Mouse (Mus musculus) gastrocnemius, postnatal 36 days (tissue): ENCODE measurements around the gene Slc25a26. TPM values are rescaled to one million over a fixed set of nuclear protein-coding genes. Genes with fewer than 3 reads are reported as not detected.
"Not testable (repeated sequence)": the region's sequence is repeated elsewhere in the genome, so short reads cannot be mapped to it uniquely, and the experiment has no call there.

Experiments used
- DNase-seq, 2 experiments: peaks; one replicate each; pipeline ENCODE4 v3.0.0; 2022
- intact Hi-C: fragments of 180-260 bp; cut with DNase I; formaldehyde crosslinking; loops from one replicate; pipeline ENCODE4 v1.15.1; 2025
- total RNA-seq, 2 experiments: library from RNA; stranded (reverse); gene quantifications; 2 replicates each; pipeline ENCODE4 v1.2.3; 2021

Gene Slc25a26
- total RNA-seq, 2 experiments from 2014 or later: 14.4 to 15.6 TPM

DNA sequence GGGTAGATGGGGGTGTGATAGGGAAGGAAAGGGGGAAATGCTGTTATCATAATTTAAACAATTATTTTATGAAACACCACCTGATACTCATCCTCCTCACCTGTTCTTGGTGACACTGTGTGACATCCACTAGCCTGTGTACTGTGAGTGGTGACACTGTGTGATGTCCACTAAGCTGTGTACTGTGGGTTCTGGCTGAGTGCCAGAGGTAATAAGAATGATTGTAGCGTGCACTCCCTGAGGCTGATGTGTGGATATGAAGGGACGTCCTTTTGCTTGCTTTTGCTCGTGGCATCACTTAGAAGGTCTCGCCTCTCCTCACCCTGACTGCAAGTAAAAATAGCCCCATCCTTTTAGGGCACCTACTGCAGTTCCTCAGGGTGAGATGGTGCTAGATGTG lies 47.1 kb downstream of the Slc25a26 start:
- intact Hi-C loops: loop anchor here (5.0 to 10.0 kb wide), 2 partner anchors 50 to 158 kb away; partner anchors contain the start of gene Lrig1

DNA sequence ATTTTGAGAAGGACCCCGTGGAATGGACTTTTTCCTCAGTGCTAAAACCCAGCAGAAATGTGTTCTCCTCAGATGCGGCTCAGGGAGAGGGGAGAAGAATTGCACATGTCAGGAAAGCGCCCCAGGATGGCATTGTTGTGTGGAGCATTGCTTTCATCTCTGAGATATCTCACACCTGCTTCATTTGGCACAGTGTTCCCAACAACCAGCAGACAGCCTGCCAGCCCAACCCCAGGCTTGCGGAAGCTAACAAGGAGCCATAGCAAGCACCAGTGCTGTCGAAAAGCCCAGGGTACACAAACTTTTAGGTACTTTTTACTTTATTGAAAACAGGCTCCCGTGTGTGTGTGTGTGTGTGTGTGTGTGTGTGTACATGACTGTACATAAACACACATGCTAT lies 50.2 kb downstream of the Slc25a26 start:
- intact Hi-C loops: no loop called here
- no peak for DNase-seq

More for the DNA sequence above, 47.1 kb downstream of the Slc25a26 start:
- DNase-seq: no peak

DNA sequence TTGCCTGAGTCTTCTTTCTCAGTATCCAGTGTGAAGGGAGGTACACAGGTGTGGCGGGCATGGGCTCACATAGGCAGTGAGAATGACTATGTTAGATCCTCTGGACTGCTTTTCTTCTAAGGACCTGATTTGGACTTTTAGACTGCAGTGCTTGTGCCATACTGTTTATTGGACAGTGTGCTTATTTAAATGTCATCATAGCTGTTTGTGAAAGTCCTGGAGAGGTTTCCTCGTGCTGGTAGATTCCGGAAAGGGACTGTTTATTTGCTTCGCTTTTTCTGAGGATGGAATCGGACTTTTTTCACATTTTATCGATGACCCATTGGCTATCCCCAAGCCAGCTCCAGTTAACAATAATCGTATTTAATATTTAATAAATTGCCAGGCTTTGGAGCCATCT lies 50.7 kb downstream of the Slc25a26 start:
- DNase-seq: no peak
- intact Hi-C loops: no loop called here

DNA sequence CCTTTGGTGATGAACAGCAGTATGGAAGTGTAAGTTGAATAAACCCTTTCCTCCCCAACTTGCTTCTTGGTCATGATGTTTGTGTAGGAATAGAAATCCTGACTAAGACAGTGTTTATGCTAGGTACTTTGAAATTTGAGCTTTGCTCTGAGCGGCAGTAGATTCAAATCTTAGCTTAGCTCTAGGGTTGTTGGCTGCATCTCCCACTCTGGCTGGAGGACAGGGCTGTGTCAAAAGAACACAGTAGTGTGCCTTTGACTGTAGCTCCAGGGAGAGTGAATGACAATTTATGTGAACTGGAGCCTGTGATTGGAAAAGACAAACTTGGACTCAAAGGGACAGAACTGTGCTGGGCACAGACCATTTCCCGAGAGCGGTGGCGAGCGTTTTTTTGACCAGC lies 53.0 kb downstream of the Slc25a26 start:
- no peak for DNase-seq
- intact Hi-C loops: no loop called here

DNA sequence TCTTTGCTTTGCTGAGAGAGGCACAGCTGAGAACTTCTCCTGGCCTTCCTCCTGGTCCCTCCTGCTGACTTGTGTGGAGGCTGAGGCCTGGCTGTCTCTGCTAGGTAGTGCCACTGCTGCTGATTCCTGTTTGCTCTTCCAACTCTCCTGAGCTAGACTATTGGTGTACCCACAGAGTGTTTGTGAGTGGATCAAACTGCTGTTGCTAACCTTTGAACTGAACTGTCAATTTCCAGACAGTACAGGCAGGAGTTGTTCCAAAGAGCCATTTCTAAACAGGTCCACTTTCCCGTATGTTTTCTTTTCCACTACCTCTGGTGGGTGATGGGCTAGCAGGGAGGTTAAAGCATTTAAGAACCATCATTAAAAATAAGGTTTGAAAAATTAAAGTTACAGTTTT lies 58.5 kb downstream of the Slc25a26 start:
- intact Hi-C loops: loop anchor here (5.0 kb wide), 1 partner anchor 34 kb away; no protein-coding TSS in a partner anchor
- not testable (repeated sequence) for DNase-seq

DNA sequence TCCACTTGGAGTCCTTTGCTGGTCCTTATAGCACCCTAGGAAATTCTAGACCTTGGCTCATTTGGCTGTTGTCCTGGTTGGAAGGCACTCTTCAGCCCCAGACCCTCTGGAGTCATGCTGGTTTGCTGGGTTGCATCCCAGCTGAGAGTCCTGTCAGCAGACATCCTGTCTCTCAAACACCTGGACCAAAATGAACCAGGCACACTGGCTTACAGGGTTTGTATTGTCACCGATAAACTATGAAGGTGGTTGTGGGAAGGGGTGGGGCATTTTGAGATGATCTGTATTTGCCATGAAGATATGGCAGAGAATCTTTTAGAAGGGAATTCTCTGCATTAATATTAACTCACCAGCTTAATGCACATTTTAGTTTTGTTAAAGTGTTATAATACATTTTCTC lies 60.8 kb downstream of the Slc25a26 start:
- no peak for DNase-seq
- intact Hi-C loops: no loop called here

DNA sequence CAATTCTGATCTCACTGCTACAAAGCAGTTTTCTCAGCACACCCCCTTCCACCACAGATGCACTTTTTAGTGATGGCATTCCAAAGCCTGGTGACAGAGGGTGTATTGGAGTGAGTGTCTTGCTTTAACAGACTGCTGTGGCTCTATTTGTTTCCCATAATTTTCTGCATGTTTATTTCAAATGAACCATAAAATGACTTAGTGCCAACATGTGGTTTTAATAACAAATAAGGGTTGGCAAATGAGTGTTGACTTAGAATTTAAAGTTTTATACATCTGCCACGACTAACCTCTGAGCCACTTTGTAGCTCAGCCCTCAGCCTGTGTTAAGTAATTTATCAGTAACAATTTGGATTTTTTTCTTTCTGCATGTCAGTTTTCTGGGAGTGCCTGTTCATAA lies 61.2 kb downstream of the Slc25a26 start:
- no peak for DNase-seq
- intact Hi-C loops: no loop called here

DNA sequence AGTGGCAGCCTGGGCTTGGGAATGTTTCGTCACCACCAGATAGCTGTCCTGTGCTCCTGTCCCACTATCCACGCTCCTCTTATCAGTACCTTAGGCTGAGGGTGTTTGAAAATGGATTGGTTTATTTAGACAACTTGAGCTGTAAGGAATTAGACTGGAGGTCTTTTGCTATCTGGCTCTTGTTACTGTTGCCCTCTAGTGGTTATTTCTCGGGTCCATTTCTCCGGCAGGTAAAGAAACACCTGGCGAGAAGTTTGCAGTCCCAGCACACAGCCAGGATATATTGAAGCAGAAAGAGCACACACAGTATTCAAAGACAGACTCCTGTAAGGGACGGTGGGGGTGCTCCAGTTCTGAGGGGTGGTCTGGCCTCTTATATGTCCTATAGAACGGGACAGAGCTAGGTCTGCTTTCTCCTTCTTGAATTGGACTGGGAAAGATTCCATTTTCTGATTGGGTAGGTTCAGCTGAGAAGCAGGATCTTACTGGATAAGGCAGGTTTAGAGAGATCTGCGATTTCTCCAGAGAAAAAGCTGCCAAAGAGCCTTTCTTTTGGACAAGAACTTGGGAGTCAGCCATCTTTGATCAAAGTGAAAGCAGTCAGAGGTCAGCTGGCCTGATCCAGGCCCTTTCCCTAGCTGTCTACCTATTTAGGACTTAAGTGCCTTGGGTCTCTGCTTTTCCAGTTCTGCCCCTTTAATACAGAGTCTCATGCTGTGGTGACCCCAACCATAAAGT lies 63.2 kb downstream of the Slc25a26 start:
- intact Hi-C loops: no loop called here

DNA sequence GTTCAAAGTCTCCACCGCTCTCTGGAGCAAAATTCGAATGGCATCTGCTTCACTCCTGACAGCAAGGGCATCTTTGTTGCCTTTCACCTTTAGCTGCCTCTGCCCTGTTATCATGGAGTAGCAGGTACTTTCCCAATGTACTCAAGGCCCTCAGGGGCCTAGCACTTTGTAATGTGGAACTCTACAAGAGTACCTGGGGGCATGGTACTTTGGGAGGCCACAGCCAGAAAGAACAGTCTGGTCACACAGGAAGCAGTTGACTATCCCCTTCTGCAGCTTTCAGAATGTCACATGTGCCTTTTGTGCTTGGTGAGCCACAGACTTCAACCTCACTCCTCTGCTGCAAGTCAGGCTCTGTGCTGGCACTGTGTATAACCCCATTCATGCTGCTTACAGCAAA lies 65.6 kb downstream of the Slc25a26 start:
- no peak for DNase-seq
- intact Hi-C loops: no loop called here

More for the DNA sequence above, 63.2 kb downstream of the Slc25a26 start:
- no peak for DNase-seq

DNA sequence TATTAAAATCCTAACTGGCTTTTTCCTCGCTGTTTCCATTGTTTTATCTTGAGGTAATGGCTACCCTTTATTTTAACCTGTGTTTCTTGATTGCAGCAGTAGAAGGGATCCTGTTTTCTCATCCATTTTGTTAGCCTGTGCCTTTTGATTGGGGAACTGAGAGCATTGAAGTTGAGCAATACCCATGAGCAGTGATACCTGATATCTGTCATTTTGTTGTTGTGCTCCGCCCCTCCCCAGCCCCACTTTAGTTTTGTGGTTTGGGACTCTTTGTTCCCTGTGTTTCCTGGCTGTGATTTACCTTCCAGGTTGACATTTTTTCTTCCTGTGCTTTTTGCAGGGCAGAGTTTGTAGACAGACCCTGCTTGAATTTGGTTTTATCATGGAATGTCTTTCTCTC lies 67.9 kb downstream of the Slc25a26 start:
- no peak for DNase-seq
- intact Hi-C loops: no loop called here

DNA sequence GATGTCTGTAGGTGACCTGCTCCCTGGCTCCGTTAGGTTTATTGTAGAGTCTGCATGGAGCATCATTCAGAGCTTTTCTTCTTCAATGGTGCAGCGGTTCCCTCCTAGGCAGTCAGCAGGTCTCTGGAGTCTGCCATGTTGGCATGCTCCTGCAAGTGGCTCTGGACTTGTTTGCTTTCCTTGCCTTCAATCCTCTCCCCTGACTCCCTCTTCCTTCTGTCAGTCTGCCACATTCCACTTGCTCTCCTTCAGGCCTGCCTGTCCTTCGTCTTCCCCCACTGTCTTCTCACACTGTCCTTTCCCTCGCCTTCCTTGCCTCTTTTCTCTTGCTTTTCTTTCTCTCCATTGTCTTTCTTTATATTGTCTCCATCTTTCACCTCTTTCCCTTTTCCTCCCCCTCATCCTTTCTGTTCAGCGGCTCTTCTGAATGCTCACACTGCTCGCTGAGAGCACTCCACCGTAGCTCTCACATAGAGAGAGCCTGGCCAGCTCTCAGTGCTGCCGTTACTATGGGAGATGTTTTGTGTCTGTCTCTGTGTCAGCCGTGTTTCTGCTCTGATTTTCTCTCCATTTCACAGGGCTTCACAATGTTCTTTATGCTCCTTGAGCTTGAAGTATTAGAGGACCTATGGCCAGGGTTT lies 75.5 kb downstream of the Slc25a26 start:
- DNase-seq: no peak
- intact Hi-C loops: no loop called here

DNA sequence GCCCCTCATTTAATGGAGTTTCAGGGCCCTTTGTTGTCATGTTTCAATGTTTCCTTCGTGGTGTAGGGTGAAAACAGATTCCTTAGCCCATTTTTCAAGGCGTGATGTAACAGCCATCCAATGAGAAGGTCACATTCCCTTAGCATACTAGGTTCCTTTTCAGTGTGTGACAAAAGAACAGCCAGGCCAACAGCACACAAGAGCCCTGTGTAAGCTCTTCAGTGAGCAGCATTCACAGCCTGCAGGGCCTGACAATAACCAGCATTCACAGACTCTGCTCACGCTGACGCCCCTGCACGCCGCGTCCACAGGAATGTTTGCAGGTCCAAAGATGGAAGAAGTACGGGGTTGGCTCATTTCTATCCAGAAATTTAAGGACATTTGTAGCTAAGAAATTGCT lies 77.9 kb downstream of the Slc25a26 start:
- no peak for DNase-seq
- intact Hi-C loops: no loop called here

DNA sequence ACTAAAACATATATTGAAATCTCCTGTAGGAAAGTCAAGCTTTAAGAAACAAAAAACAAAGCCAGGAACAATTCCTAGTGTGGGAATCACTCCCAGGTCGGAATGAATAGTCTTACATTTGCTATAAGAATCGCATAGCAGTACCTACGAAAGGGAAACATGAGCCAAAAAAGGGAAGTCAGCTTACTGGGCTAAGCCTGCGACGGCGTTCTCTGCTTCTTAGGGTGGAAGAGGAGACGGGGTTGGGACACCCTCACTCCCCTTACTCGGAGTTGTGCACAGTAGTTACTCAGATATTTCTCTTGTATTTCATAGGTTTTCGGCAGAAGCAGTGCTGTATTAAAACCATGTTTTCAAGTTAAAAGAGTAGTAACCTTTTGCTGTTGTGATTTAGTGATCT lies 81.9 kb downstream of the Slc25a26 start:
- DNase-seq: no peak
- intact Hi-C loops: no loop called here

DNA sequence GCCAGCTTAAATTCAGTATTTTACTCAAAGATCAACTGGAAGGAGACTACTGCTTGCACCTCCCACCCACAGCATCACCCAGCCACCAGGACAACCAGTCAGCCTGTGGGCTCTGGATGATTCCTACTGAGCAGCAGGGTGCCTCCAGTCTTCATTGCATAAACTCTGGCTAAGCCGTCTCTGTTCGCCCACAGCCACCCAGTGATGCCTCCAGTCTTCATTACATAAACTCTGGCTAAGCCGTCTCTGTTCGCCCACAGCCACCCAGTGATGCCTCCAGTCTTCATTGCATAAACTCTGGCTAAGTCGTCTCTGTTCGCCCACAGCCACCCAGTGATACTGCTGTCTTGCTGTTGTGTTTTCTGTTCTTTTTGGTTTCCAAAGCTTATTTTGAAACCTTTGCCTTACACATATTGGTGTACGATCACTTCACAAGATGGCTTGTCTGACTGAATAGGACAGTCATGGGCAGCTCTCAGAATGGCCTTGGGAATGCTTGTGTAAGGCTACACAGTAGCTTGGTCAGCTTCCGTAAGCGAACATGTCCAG lies 84.1 kb downstream of the Slc25a26 start:
- intact Hi-C loops: no loop called here
- no peak for DNase-seq

DNA sequence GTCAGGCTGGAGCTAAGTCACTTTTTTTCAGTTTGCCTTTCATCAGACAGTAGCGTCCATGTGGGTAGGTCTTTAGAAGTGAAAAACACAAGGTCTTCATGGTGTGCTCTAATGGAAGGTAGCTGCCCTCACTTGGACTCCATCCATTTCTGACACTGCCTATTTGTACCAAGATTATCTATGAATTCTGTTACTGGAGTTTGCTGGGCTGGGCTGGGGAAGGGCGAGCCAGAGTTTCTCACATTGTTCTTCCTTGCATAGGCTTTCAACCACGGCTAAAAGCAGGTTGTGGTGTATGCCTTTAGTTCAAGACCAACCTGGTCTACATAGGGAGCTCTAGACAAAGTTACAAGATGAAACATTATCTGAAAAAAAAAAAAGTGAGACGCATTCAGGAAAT lies 84.8 kb downstream of the Slc25a26 start:
- intact Hi-C loops: no loop called here
- no peak for DNase-seq

DNA sequence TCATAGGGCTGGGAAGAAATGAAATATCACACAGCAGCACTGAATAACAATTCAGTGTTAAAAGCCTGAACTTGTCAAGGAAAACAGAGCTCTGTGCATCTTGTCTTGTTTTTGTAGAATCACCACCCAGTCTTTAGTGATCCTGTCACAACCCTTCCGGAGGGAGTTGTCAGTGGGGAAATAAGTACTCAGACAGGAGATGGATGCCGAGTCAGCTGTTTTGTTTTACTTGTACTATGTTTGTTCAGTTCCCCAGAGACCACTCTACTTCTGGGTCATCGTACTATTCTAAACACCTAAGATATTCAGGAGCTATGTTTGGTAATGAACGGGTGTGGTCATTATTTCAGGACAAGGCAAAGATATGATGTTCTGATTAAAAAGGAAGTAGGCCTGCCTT lies 88.2 kb downstream of the Slc25a26 start:
- intact Hi-C loops: no loop called here
- DNase-seq: no peak

DNA sequence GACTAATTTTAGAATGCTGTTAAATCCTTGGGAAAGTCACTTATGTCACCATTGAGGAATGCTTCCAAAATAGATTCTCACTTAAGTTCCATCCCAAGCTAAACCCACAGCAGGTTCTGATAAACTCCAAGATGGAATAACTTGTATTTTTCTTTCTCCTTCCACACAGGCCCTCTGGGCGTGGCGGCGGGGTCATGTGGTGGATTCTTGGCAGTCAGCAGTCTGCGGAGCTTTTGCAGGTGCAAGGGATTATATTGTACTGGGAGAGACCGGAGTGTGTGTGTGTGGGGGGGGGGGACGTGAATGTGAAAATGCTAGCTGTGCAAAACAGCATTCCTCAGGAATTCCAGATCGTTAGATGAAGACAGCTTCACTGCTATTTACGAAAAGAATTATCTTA lies 92.1 kb downstream of the Slc25a26 start:
- no peak for DNase-seq
- intact Hi-C loops: loop anchor here (5.0 kb wide), 1 partner anchor 35 kb away; no protein-coding TSS in a partner anchor

DNA sequence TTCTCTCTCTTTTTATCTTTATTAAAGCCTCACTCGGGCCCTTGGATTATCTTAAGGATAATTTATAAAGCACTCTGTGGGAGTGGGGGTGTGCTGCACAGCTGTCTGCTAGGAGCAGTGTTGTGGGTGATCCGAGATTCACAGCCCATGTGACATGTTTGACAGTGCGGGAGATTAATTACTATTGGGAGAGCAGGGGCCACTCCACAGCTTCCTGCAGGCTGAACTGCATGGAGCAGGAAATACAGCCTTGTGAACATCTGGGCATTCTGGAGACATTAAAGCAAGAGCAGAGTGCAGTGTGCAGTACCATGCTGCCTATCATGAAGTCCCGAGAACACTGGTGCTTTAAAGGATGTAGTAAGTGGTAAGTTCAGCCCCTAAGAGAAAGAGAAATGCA lies 92.6 kb downstream of the Slc25a26 start:
- intact Hi-C loops: loop anchor here (5.0 kb wide), 1 partner anchor 35 kb away; no protein-coding TSS in a partner anchor

DNA sequence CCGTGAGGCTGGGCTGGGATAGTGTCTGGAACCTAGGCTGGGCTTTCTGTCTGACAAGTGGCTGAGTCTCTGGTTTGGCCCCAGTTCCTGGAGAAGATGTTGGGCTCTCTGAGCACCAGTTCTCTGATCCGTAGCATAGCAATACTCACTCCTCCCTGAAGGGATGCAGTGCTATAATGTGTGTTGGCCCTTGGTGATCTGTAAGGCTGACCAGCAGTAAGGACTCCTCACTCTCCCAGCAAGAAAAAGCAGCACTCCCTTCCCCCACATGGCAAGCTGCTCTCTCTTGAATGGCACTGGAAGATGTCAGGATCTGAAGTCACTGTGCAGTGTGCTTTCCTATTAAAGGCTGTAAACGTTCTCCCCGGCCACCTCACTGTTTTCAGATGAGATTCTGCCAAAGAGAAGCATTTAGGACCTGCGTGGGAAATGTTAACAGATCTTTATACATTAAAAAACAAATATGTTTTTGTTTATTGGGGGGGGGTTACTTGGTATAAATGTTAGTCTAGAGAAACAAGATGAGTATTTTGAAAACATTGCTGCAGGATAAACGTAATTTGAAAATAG lies 94.0 kb downstream of the Slc25a26 start:
- intact Hi-C loops: loop anchor here (5.0 kb wide), 1 partner anchor 37 kb away; no protein-coding TSS in a partner anchor
- no peak for DNase-seq

More for the DNA sequence above, 92.6 kb downstream of the Slc25a26 start:
- no peak for DNase-seq

DNA sequence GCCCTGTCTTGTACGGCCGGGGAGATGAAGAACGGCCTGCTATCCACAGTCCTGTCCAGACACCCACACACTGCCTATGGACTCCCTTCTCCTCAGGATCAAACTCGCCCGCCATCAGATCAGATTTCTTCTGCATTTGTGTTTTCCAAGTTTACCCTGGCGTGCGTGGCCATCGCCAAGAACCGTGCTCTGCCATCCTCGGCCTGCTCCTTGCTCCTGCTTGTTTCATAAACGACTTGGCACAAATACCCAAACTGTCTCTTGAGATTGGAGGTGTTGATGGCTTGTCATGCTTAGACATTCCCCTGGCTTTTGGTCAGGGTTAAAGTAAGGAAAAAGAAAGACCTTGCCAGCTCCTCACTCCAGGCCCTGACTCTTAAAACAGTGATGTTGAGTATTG lies 94.6 kb downstream of the Slc25a26 start:
- intact Hi-C loops: loop anchor here (5.0 kb wide), 2 partner anchors 37 to 47 kb away; no protein-coding TSS in a partner anchor
- no peak for DNase-seq

DNA sequence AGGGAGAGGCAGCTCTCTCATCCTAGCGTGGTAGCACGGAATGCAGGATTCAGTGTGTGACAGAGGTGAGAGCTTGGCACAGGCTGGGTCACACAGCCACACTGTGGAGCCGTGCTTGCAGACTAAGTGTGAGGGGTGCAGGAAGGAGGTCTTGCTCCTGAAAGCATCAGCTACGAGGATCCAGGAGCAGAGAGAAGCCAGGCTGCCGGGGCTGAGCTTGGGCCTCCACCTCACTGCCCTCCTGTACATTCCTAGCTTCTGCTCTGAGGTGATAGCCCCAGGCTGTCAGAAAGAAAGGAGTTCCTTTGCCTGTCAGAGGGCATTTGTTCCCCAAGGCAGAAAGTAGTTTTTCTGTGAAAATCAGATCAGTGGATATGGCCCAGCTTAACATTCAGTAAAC lies 95.1 kb downstream of the Slc25a26 start:
- DNase-seq: no peak
- intact Hi-C loops: loop anchor here (5.0 kb wide), 1 partner anchor 48 kb away; no protein-coding TSS in a partner anchor
